Mouse (Mus musculus): ENCODE data around the gene Gadd45g.

- TF ChIP-seq CTCF (IDR thresholded peaks at IDR 0.05; ENCODE audit: borderline replicate concordance, extremely low read depth, insufficient read depth, insufficient read length) (no peak), POLR2A (IDR thresholded peaks at IDR 0.05; ENCODE audit: borderline replicate concordance, extremely low read depth, insufficient read depth, insufficient read length, poor library complexity, severe bottlenecking) (no peak)
Observed at GRCm38 (mm10) chr13:51878806-51879205, 32.3 kb downstream of the Gadd45g start.

All from brain, embryonic 14.5 days (tissue).